Mouse (Mus musculus) small intestine, adult 2 months (tissue): Measurements from ENCODE around the gene Atp2b2. TPM values are rescaled to one million over a fixed set of nuclear protein-coding genes. Genes with fewer than 3 reads are reported as not detected.

Experiments used
- H3K27ac ChIP-seq: fragments of 200-500 bp; 2 replicates; pipeline ENCODE4 v1.5.1; 2012; ENCODE audit warnings: low read depth, low read length, control low read depth, inconsistent platforms; ENCODE audit not compliant: insufficient read depth
- H3K27me3 ChIP-seq: fragments of 200-500 bp; 2 replicates; pipeline ENCODE4 v1.6.1; 2012; ENCODE audit warnings: mild to moderate bottlenecking, moderate library complexity, low read length, inconsistent platforms; ENCODE audit not compliant: control insufficient read depth, insufficient read depth
- H3K36me3 ChIP-seq: fragments of 200-500 bp; 2 replicates; pipeline ENCODE4 v1.6.1; 2012; ENCODE audit warnings: mild to moderate bottlenecking, low read length, control low read depth, inconsistent platforms; ENCODE audit not compliant: control insufficient read depth, insufficient read depth
- H3K4me1 ChIP-seq: fragments of 200-500 bp; 2 replicates; pipeline ENCODE4 v1.6.1; 2012; ENCODE audit warnings: low read length, inconsistent platforms, mixed read lengths; ENCODE audit not compliant: control insufficient read depth, insufficient read depth, insufficient read length
- H3K4me3 ChIP-seq: fragments of 200-500 bp; 2 replicates; pipeline ENCODE4 v1.5.1; 2012; ENCODE audit warnings: low read depth, mild to moderate bottlenecking, control low read depth, inconsistent platforms, low read length, moderate library complexity
- CTCF ChIP-seq: fragments of 200-500 bp; IDR thresholded peaks from 2 replicates; pipeline ENCODE4 v1.5.1; 2012; ENCODE audit warnings: low read depth, mild to moderate bottlenecking, control low read depth, inconsistent platforms, low read length, moderate library complexity, mixed read lengths; ENCODE audit not compliant: insufficient replicate concordance, insufficient read length; ENCODE audit errors: extremely low read depth
- POLR2A ChIP-seq: fragments of 200-500 bp; IDR thresholded peaks from 2 replicates; pipeline ENCODE4 v1.6.1; 2012; ENCODE audit warnings: low read depth, mild to moderate bottlenecking, control low read depth, inconsistent platforms, low read length, moderate library complexity
- WGBS: fragments of 180-500 bp; shearing (Covaris S2); methylation state at CpG from one replicate; pipeline ENCODE4 v1.1.7; 2018; 5-methylcytosine and 5-hydroxymethylcytosine counted together
- polyA plus RNA-seq: library from polyadenylated mRNA; depleted of rRNA; stranded (reverse); fragments of >200 nt; gene quantifications from 2 replicates; pipeline ENCODE4 v1.2.3, GENCODE M21; 2012

Gene Atp2b2
- polyA plus RNA-seq, 1 experiment, result 0.42 TPM

DNA sequence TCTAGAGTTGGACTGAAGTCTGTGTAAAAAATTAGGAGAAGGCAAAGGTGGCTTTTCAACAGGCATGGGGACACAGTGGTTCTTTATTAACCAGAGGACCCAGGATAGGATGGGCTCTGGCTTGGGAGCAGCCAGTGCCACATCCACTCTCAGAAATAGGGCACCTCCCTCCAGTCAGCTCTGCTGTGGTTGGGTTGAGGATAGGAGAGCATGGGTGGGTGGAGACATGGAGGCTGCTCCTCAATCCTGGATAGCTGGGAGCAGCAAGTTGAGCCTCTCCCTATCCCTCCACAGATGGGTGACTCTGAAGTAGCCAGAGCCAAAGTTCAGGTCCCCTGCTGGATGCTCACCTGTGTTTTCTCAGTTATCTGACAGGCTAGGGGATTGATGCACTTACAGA, 297.3 kb downstream of the Atp2b2 start:
- TF ChIP-seq CTCF (no peak), POLR2A (no peak)
- no peaks in the 10 kb centered on the region for H3K36me3 ChIP-seq
- H3K27ac ChIP-seq, result no peak overlapping the region
- no peaks in the 10 kb centered on the region for H3K4me1 ChIP-seq
- H3K4me3 ChIP-seq, result no peak overlapping the region
- peaks cover 25% of the 10 kb centered on the region for H3K27me3 ChIP-seq

DNA sequence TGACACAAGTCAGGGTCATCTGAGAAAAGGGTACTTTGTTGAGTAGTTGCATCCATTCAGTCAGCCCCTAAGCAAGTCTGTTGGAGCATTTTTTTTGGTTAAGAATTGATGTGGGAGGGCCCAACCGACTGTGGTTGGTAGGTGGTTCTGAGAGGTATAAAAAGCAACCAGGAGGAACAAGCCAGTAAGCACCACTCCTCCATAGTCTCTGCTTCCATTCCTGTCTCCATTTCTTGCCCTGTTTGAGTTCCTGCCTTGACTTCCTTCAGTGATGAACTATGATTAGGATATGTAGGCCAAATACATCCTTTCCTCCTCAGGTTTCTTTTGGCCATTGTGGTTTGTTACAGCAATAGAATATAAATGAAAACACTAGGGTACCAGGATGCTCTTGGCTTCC, 299.3 kb downstream of the Atp2b2 start:
- Histone ChIP-seq H3K36me3 (peaks cover 1% of the 10 kb centered on the region; the same call in 1 of the 2 replicates), H3K27ac (no peak overlapping the region), H3K4me3 (no peak overlapping the region), H3K4me1 (peaks cover 7% of the 10 kb centered on the region), H3K27me3 (peaks cover 8% of the 10 kb centered on the region; the same call in 1 of the 2 replicates)
- WGBS, result 32% methylated on average over 1 of the region's 1 CpGs
- TF ChIP-seq POLR2A (no peak), CTCF (no peak)

DNA sequence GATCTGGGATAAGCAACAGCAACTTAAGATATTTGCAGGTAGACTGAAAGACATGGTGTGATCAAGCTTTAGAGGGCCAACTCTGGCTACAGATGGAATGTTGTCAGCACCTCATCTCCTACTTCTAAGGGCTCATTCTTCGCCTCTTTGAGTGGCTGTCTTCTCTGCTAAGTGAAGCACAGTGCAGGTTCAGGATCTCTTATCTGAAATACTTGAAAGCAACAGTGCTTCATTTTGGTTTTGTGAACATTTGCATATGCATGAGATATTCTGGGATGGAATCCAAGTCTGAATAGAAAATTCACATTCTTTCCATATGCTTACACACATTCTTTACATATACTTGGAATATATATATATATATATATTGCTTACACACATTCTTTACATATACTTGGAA, 300.1 kb downstream of the Atp2b2 start:
- no peak for TF ChIP-seq POLR2A
- no peak for TF ChIP-seq CTCF
- H3K27me3 ChIP-seq, result 0 out of 2 replicates have a peak, but pooled peaks cover 2% of the 10 kb centered on the region

DNA sequence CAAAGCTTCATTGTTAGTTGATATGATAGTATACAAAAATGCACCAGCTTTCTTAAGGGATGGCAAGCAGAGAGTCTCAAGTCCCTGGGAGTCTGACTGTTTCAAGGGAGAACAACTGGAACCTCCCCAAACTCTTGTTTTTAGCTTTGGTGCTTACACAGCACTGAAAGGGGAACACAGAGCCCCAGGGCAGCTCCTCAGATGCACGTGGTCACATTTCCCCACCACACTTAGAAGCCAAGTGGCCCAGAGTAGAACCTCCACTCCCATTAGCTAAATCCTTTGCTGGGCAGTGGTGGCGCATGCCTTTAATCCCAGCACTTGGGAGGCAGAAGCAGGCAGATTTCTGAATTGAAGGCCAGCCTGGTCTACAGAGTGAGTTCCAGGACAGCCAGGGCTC, 301.0 kb downstream of the Atp2b2 start:
- 61% methylated on average over 2 of the region's 2 CpGs for WGBS
- peaks cover 8% of the 10 kb centered on the region for H3K36me3 ChIP-seq
- peaks cover 11% of the 10 kb centered on the region for H3K4me1 ChIP-seq
- H3K4me3 ChIP-seq, result no peak overlapping the region
- TF ChIP-seq POLR2A (no peak), CTCF (no peak)
- H3K27ac ChIP-seq, result no peak overlapping the region
- no peaks in the 10 kb centered on the region for H3K27me3 ChIP-seq

More for the DNA sequence above, 300.1 kb downstream of the Atp2b2 start:
- peaks cover 2% of the 10 kb centered on the region; the same call in 1 of the 2 replicates for H3K36me3 ChIP-seq
- WGBS, result 80% methylated on average over 1 of the region's 1 CpGs
- H3K27ac ChIP-seq, result no peak overlapping the region
- peaks cover 9% of the 10 kb centered on the region for H3K4me1 ChIP-seq
- H3K4me3 ChIP-seq, result no peak overlapping the region

DNA sequence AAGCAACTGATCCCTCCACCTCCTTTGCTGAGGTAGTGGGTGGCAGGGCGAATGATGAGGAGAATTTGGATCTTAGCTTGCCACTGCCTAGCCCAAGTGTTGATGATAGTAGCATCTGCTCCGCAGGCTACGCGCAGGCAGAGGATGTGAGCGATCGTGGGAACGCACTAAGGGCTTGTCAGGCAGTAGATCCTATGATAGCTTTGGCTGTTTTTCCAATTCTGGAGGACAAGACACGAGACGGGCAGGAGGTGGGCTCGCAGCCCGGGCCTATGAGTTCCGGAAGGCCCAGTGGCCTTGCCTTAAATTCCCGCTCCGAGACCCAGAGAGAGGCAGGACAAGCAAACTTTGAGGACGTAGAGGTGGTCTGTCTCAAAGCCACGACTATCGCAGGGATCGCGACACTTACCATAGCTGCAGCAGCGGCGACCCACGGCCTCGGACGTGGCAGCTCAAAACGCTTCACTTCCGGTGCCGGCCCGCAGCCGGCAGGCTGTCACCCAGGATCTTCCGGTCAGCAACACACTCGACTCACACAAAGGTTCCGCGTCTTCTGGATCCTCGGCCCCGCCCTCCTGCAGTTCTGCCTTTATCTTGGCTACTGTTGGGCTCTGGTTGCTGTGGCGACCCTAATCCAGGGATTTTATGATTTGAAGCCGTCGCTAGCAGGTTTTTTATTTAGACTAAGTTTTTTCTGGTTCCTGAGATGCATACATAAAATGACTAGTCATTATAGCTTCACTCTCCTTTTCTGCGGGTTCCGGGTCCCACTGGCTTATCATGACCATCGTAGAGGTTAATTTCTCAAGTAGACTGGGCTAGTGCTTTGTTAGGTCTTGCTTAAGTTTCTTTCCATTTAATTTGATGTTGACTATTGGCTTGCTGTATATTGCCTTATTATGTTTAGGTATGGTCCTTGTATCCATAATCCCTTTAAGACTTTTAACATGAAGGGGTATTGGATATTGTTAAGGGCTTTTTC, 301.9 kb downstream of the Atp2b2 start, which contains the start of gene Sec13:
Gene Sec13 (minus strand): TSS at position 508 of the 982 bp plus-strand sequence.
- Histone ChIP-seq H3K27ac (peak within 1 kb of the TSS; percentile 56), H3K27me3 (no peaks in the 10 kb centered on the region), H3K36me3 (peaks cover 17% of the 10 kb centered on the region), H3K4me1 (peaks cover 13% of the 10 kb centered on the region), H3K4me3 (peak within 1 kb of the TSS; percentile 89)
- peak; percentile 79; the same call in 1 of the 2 replicates for TF ChIP-seq POLR2A
- TF ChIP-seq CTCF, result no peak
- 5% methylated on average over 41 of the region's 41 CpGs for WGBS

DNA sequence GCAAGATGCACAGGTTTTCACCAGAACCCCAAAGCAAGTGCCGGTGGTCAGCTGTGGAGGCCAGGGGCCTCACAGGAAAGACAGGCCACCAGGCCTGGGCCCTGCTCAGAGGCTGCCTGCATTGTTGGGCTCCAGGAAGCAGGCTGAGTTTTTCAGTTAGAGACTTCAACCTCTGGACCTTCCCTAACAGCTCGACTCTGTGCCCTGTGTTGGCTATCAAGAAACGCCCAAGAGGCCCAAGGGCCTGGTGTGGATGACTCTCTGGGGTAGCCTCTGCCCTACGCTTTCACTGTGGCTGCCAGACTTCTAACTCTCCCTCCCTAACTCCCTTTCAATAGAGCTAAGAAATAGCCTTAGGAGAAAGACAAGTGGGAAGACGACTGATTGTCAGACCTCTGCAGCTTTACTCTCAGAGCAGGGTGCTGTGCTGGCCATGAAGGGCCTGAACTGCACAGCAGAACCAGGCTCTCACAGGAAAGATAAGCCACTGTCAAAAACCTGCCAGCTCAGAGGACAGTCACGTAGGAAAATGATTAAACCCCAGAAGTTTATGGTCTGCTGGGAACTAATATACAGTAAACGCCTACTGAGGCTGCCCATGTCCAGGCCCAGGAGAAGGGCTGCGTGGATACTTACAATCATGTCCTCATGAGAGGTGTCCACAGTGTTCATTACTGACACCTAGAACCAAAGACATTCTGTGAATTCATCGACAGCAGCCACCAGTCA, 304.9 kb downstream of the Atp2b2 start:
- WGBS, result 30% methylated on average over 9 of the region's 9 CpGs
- peaks cover 13% of the 10 kb centered on the region for H3K4me1 ChIP-seq
- H3K27ac ChIP-seq, result peak overlapping the region; percentile 100
- H3K27me3 ChIP-seq, result no peaks in the 10 kb centered on the region
- H3K36me3 ChIP-seq, result peaks cover 38% of the 10 kb centered on the region
- TF ChIP-seq CTCF (no peak), POLR2A (peak; percentile 45; the same call in 1 of the 2 replicates)
- peak overlapping the region; percentile 52 for H3K4me3 ChIP-seq

DNA sequence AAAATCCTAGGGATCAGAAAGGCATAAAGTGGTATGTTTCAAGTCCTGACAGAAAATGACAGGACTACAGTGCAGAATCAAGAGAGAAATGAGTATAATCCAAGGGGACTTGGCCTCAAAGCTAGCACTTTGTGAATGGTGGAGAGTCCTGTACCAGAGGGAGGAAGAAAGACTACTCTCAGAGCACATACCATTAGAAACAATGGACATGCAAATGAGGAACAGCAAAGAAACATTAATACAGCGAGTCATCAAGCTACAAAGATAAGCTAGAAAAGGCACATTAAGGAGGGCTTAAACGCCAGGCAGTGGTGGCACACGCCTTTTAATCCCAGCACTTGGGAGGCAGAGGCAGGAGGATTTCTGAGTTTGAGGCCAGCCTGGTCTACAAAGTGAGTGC, 311.1 kb downstream of the Atp2b2 start:
- Histone ChIP-seq H3K4me1 (peaks cover under 1% of the 10 kb centered on the region; the same call in 1 of the 2 replicates), H3K27ac (no peak overlapping the region), H3K4me3 (no peak overlapping the region), H3K36me3 (peaks cover 82% of the 10 kb centered on the region), H3K27me3 (no peaks in the 10 kb centered on the region)
- TF ChIP-seq POLR2A (no peak), CTCF (no peak)
- 79% methylated on average over 3 of the region's 3 CpGs for WGBS
